Mouse (Mus musculus) liver, postnatal 0 days (tissue): ENCODE results near the gene Mroh3.

Experiments
- CTCF ChIP-seq: sonication (generic); IDR thresholded peaks from 2 replicates; pipeline ENCODE4 v1.5.1; 2016; ENCODE audit warnings: antibody characterized with exemption, low read depth
- EP300 ChIP-seq: IDR thresholded peaks from 2 replicates; pipeline ENCODE4 v1.6.1; 2016; ENCODE audit warnings: antibody characterized with exemption, low read depth, mild to moderate bottlenecking

GRCm38 (mm10) chr1:136260635-136261238 lies 48.1 kb upstream of the Mroh3 start, which contains the start of gene Gpr25:
- TF ChIP-seq EP300 = no peak
- no peak for TF ChIP-seq CTCF
